Mouse (Mus musculus) left cerebral cortex, postnatal 10 days (tissue): Measurements from ENCODE around the gene Mpv17l. TPM values are rescaled to one million over a fixed set of nuclear protein-coding genes. Genes with fewer than 3 reads are reported as not detected.

Experiments used
- DNase-seq, 2 experiments: peaks; one replicate each; pipeline ENCODE4 v3.0.0; 2021 to 2022; ENCODE audit warnings: low spot score in 2 of 2, mixed read lengths in 1 of 2; ENCODE audit errors: extremely low spot score in 1 of 2
- intact Hi-C: fragments of 180-260 bp; cut with DNase I; formaldehyde crosslinking; loops from one replicate; pipeline ENCODE4 v1.15.1; 2025
- total RNA-seq, 2 experiments: library from RNA; stranded (reverse); gene quantifications; 2 replicates each; pipeline ENCODE4 v1.2.3; 2021

The Mpv17l gene
- total RNA-seq, 2 experiments from 2014 or later, result 71.9 to 75.9 TPM

DNA sequence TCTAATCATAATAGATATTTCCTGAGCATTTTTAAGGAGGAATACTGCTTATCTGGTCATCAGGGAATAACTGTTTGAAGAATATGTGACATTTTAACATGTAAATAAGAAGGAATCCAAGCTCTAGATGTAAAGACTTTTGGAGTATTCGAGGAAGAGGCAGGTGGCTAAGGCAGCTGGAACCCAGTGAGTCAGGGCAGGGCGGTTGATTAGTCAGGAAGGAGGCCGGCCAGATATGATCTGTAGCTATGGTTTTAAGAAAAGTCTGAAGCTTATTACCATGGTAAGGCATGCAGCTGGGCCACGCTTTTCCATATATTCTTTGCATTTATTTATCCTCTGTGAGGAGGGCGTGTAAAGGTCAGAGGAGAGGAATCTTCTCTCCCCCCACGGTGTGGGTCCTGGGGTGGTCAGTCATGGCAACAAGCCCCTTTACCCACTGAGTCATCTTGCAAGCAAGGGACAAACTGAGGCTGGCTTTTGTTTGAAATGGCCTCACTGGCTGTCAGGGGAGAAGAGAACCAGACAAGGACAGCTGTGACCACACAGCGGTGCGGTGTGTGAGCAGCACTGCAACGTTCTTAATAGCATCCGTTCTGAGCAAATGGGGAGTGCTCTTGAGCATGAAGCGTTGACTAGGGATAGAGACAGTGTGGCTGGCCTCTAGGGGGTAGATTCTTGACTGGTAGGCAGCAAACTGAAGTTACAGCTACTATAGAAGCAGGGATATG, 89.7 kb downstream of the Mpv17l start:
- DNase-seq, result no peak
- intact Hi-C loops, result no loop called here

GRCm38 (mm10) chr16:13994076-13994475, 91.1 kb downstream of the Mpv17l start:
- DNase-seq, result no peak
- intact Hi-C loops, result no loop called here

- intact Hi-C loops, result no loop called here
These were observed 91.5 kb downstream of the Mpv17l start for GRCm38 (mm10) chr16:13994502-13994901.

More at GRCm38 (mm10) chr16:13994502-13994901, 91.5 kb downstream of the Mpv17l start:
- no peak for DNase-seq

Other genes with a start within 250 kb of the Mpv17l start
- 10 to 100 TPM; 28.6 to 29.5 TPM for gene Parn, start 235.0 kb upstream of the Mpv17l start, total RNA-seq
- 10 to 100 TPM; 36.8 to 39.0 TPM for gene Bfar, start 231.3 kb upstream of the Mpv17l start, total RNA-seq
- 1 to 10 TPM; 3.2 to 5.5 TPM for gene 3110001I22Rik, start 231.2 kb upstream of the Mpv17l start, total RNA-seq
- not detected for gene Pla2g10, start 172.2 kb upstream of the Mpv17l start, total RNA-seq
- gene Rrn3, start 122.5 kb upstream of the Mpv17l start, total RNA-seq, result 10 to 100 TPM; 44.8 to 47.0 TPM
- gene Ntan1, start 84.3 kb upstream of the Mpv17l start, total RNA-seq, result 100 to 1,000 TPM in 1 of 2 experiments, 10 to 100 TPM in 1; 97.1 to 104 TPM
- gene Pdxdc1, start within 50 bp of the Mpv17l start, total RNA-seq, result 10 to 100 TPM; 73.0 to 73.4 TPM
- gene 2900011O08Rik, start 83.4 kb downstream of the Mpv17l start, total RNA-seq, result 100 to 1,000 TPM; 292 to 312 TPM
- 1 to 10 TPM in 1 of 2 experiments, under 1 TPM in 1; 0.75 to 2.5 TPM for gene Ifitm7, start 83.7 kb downstream of the Mpv17l start, total RNA-seq